Mouse (Mus musculus) gonadal fat pad, adult 2 months (tissue): ENCODE measurements at regions not wholly inside any gene's neighbourhood (a gene's known extent, or its start where the extent isn't known, plus 50 kb on each side); places are given as distances from the start of the nearest gene placed in this dataset.

Experiments used
- DNase-seq: peaks from one replicate; pipeline ENCODE4 v3.0.0-alpha.2; 2012; ENCODE audit warnings: low read depth

GRCm38 (mm10) chr13:84644024-84644423 lies 421.9 kb downstream of the Tmem161b start:
- no peak for DNase-seq

- DNase-seq = no peak
Measured at GRCm38 (mm10) chr13:84646899-84647298, 424.8 kb downstream of the Tmem161b start.

GRCm38 (mm10) chr13:84648056-84648455 lies 426.0 kb downstream of the Tmem161b start:
- DNase-seq = no peak

- no peak for DNase-seq
Measured at GRCm38 (mm10) chr13:84663967-84664366, 441.9 kb downstream of the Tmem161b start.

GRCm38 (mm10) chr13:84680971-84681370 lies 458.9 kb downstream of the Tmem161b start:
- no peak for DNase-seq

- no peak for DNase-seq
Measured at GRCm38 (mm10) chr13:84685930-84686329, 463.8 kb downstream of the Tmem161b start.

- no peak for DNase-seq
Measured at GRCm38 (mm10) chr13:84693462-84693861, 471.4 kb downstream of the Tmem161b start.

GRCm38 (mm10) chr13:84698472-84699080 lies 476.5 kb downstream of the Tmem161b start:
- no peak for DNase-seq

- DNase-seq = no peak
Measured at GRCm38 (mm10) chr13:84741231-84741630, 448.0 kb upstream of the Ccnh start.

- DNase-seq = no peak
Measured at GRCm38 (mm10) chr13:84748331-84748730, 440.9 kb upstream of the Ccnh start.

GRCm38 (mm10) chr13:84749214-84749613 lies 440.0 kb upstream of the Ccnh start:
- no peak for DNase-seq

- DNase-seq = no peak
Measured at GRCm38 (mm10) chr13:84750136-84750535, 439.1 kb upstream of the Ccnh start.

GRCm38 (mm10) chr13:84751576-84752490 lies 437.4 kb upstream of the Ccnh start:
- DNase-seq = no peak

GRCm38 (mm10) chr13:84752491-84752820 lies 436.8 kb upstream of the Ccnh start:
- DNase-seq = no peak

GRCm38 (mm10) chr13:84753751-84754500 lies 435.3 kb upstream of the Ccnh start:
- DNase-seq = no peak

GRCm38 (mm10) chr13:84754821-84755725 lies 434.1 kb upstream of the Ccnh start:
- no peak for DNase-seq

GRCm38 (mm10) chr13:84756796-84757335 lies 432.3 kb upstream of the Ccnh start:
- no peak for DNase-seq

GRCm38 (mm10) chr13:84757896-84758567 lies 431.2 kb upstream of the Ccnh start:
- DNase-seq = no peak

GRCm38 (mm10) chr13:84758568-84758900 lies 430.7 kb upstream of the Ccnh start:
- no peak for DNase-seq

GRCm38 (mm10) chr13:84759061-84759460 lies 430.1 kb upstream of the Ccnh start:
- DNase-seq = no peak

- DNase-seq = no peak
Measured at GRCm38 (mm10) chr13:84760471-84760870, 428.7 kb upstream of the Ccnh start.
